In the genomic region with DNA sequence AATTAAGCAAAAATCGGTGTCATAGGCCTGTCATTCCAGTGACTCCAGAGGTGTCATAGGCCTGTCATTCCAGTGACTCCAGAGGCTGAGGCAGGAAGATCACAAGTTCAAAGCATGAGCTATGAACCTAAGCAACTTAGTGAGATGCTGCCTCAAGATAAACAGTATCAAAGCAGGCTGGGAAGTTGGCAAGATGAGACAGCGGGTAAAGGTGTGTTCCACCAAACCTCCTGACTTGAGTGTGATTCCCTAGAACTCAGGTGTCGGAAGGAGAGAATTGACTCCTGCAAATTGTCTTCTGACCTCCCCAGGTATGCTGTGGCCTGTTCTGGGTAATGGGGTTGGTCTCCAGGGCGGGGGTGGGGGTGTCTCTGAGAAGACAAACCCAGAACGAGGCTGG, we compare ENCODE assay signal across 8 mouse cellular contexts. TPM values are rescaled to one million over a fixed set of nuclear protein-coding genes. Genes with fewer than 3 reads are reported as not detected.
A peak's percentile ranks its signal among the peaks of the same experiment; 100 is the strongest.
DNase-seq lines count a peak whose midpoint lies in the region; ATAC-seq and TF ChIP-seq lines count a peak whose summit lies in the region.

A gene (plus strand): TSS at position 130 of the 400 bp plus-strand sequence.

- no peak within 1 kb of the TSS for H3K4me2 ChIP-seq in forebrain, embryonic 16.5 days (ENCODE audit: low read length)
- H3K4me2 ChIP-seq in hindbrain, embryonic 14.5 days (replicated peaks), result no peak within 1 kb of the TSS
- H3K4me2 ChIP-seq in liver, embryonic 15.5 days, result no peak within 1 kb of the TSS

- DNase-seq in cerebellum, adult 2 months, result no peak
- no peak for DNase-seq in cerebellum, adult 18-20 months
- DNase-seq in MEL (ENCODE audit: low read depth, low spot score), result no peak
- no peak for DNase-seq in hindbrain, embryonic 14.5 days (ENCODE audit: low spot score)
- DNase-seq in right cerebral cortex, postnatal 10 days (ENCODE audit: low spot score in 2 of 2), result no peak
- no peak for DNase-seq in ovary, postnatal 10 days (ENCODE audit: low spot score)

- no peaks in the 10 kb centered on the region for H3K79me2 ChIP-seq in MEL (ENCODE audit: control insufficient read depth, insufficient read depth, low read length, poor library complexity)

- no peak for TF ChIP-seq CTCF in cerebellum, adult 2 months (IDR thresholded peaks at IDR 0.05; ENCODE audit: borderline replicate concordance, insufficient read depth, low read depth, low read length)
- TF ChIP-seq CTCF in MEL (IDR thresholded peaks at IDR 0.05 in 2 of 3, conservative IDR thresholded peaks at IDR 0.05 in 1 of 3; ENCODE audit: control insufficient read depth in 1 of 3, insufficient read depth in 1 of 3, low read depth in 2 of 3, low read length in 3 of 3, poor library complexity in 1 of 3, severe bottlenecking in 1 of 3), result no peak

- H3K36me3 ChIP-seq in MEL (ENCODE audit: control insufficient read depth in 1 of 2, insufficient read depth in 2 of 2, low read length in 2 of 2), result no peaks in the 10 kb centered on the region
- peaks cover 8% of the 10 kb centered on the region for H3K36me3 ChIP-seq in forebrain, embryonic 16.5 days (ENCODE audit: control insufficient read depth, insufficient read depth)
- peaks cover 22% of the 10 kb centered on the region for H3K36me3 ChIP-seq in hindbrain, embryonic 14.5 days (replicated peaks; ENCODE audit: control insufficient read depth, insufficient read depth)
- peaks cover 27% of the 10 kb centered on the region for H3K36me3 ChIP-seq in liver, embryonic 15.5 days (replicated peaks)

- no peak for TF ChIP-seq EP300 in MEL (IDR thresholded peaks at IDR 0.05; ENCODE audit: low read depth in 1 of 2, low read length in 2 of 2)

- no peaks in the 10 kb centered on the region for H3K27me3 ChIP-seq in cerebellum, adult 2 months (ENCODE audit: control insufficient read depth, insufficient read depth, low read length)
- H3K27me3 ChIP-seq in MEL (ENCODE audit: control insufficient read depth in 1 of 2, insufficient read depth in 2 of 2, low read length in 2 of 2), result no peaks in the 10 kb centered on the region
- no peaks in the 10 kb centered on the region for H3K27me3 ChIP-seq in forebrain, embryonic 16.5 days (replicated peaks; ENCODE audit: control insufficient read depth, insufficient read depth, low read length)
- H3K27me3 ChIP-seq in hindbrain, embryonic 14.5 days (ENCODE audit: control insufficient read depth, insufficient read depth, low read length), result no peaks in the 10 kb centered on the region
- H3K27me3 ChIP-seq in liver, embryonic 15.5 days, result no peaks in the 10 kb centered on the region

- no peak within 1 kb of the TSS for H3K9ac ChIP-seq in MEL (ENCODE audit: control insufficient read depth, low read depth, low read length, poor library complexity, severe bottlenecking)
- no peak within 1 kb of the TSS for H3K9ac ChIP-seq in forebrain, embryonic 16.5 days (replicated peaks; ENCODE audit: low read depth, low read length)
- no peak within 1 kb of the TSS for H3K9ac ChIP-seq in hindbrain, embryonic 14.5 days
- no peak within 1 kb of the TSS for H3K9ac ChIP-seq in liver, embryonic 15.5 days

- ATAC-seq in forebrain, embryonic 16.5 days, result no peak
- no peak for ATAC-seq in hindbrain, embryonic 14.5 days (ENCODE audit: low FRiP score)
- no peak for ATAC-seq in liver, embryonic 15.5 days (ENCODE audit: insufficient read depth)

- H3K4me3 ChIP-seq in cerebellum, adult 2 months (replicated peaks; ENCODE audit: insufficient read depth, low read depth, low read length), result no peak within 1 kb of the TSS
- H3K4me3 ChIP-seq in MEL (ENCODE audit: control insufficient read depth in 1 of 2, insufficient read depth in 1 of 2, low read depth in 2 of 2, low read length in 2 of 2), result no peak within 1 kb of the TSS
- no peak within 1 kb of the TSS for H3K4me3 ChIP-seq in forebrain, embryonic 16.5 days (replicated peaks; ENCODE audit: low read length)
- H3K4me3 ChIP-seq in hindbrain, embryonic 14.5 days (replicated peaks; ENCODE audit: low read length), result no peak within 1 kb of the TSS
- no peak within 1 kb of the TSS for H3K4me3 ChIP-seq in liver, embryonic 15.5 days (replicated peaks)

- no peak for TF ChIP-seq POLR2A in cerebellum, adult 2 months (IDR thresholded peaks at IDR 0.05; ENCODE audit: borderline replicate concordance, insufficient read depth, low read length)
- TF ChIP-seq POLR2A in MEL (IDR thresholded peaks at IDR 0.05; ENCODE audit: control insufficient read depth in 1 of 2, insufficient read depth in 1 of 2, low read depth in 1 of 2, low read length in 2 of 2, poor library complexity in 1 of 2), result no peak

- TF ChIP-seq RAD21 in MEL (IDR thresholded peaks at IDR 0.05; ENCODE audit: low read depth, low read length), result no peak

- 0 out of 2 replicates have a peak, but pooled peaks cover 4% of the 10 kb centered on the region for H3K4me1 ChIP-seq in cerebellum, adult 2 months (ENCODE audit: control insufficient read depth, insufficient read depth, low read length)
- H3K4me1 ChIP-seq in MEL (ENCODE audit: control insufficient read depth in 1 of 2, insufficient read depth in 2 of 2, low read length in 2 of 2), result no peaks in the 10 kb centered on the region
- H3K4me1 ChIP-seq in forebrain, embryonic 16.5 days (replicated peaks; ENCODE audit: control insufficient read depth, insufficient read depth, low read length), result no peaks in the 10 kb centered on the region
- H3K4me1 ChIP-seq in hindbrain, embryonic 14.5 days (replicated peaks; ENCODE audit: control insufficient read depth, insufficient read depth, low read length), result no peaks in the 10 kb centered on the region; the same call in 1 of the 2 replicates
- H3K4me1 ChIP-seq in liver, embryonic 15.5 days (replicated peaks), result peaks cover 40% of the 10 kb centered on the region

- WGBS in cerebellum, adult 2 months, result 77% methylated on average over 5 of the region's 5 CpGs
- 84% methylated on average over 5 of the region's 5 CpGs for WGBS in forebrain, embryonic 16.5 days
- 83% methylated on average over 5 of the region's 5 CpGs for WGBS in hindbrain, embryonic 14.5 days
- WGBS in liver, embryonic 15.5 days (ENCODE audit: insufficient replicate concordance), result 73% methylated on average over 5 of the region's 5 CpGs

- no peaks in the 10 kb centered on the region for H3K9me3 ChIP-seq in MEL (replicated peaks; ENCODE audit: insufficient read depth, low read length)
- no peaks in the 10 kb centered on the region for H3K9me3 ChIP-seq in forebrain, embryonic 16.5 days (ENCODE audit: control insufficient read depth, low read length)
- H3K9me3 ChIP-seq in hindbrain, embryonic 14.5 days (ENCODE audit: control insufficient read depth, low read length), result no peaks in the 10 kb centered on the region
- no peaks in the 10 kb centered on the region for H3K9me3 ChIP-seq in liver, embryonic 15.5 days (replicated peaks)

- H3K27ac ChIP-seq in cerebellum, adult 2 months (ENCODE audit: insufficient read depth, low read length), result no peak within 1 kb of the TSS
- no peak within 1 kb of the TSS for H3K27ac ChIP-seq in MEL (ENCODE audit: control insufficient read depth, low read depth, low read length)
- H3K27ac ChIP-seq in forebrain, embryonic 16.5 days (ENCODE audit: low read length), result no peak within 1 kb of the TSS
- no peak within 1 kb of the TSS for H3K27ac ChIP-seq in hindbrain, embryonic 14.5 days
- peak within 1 kb of the TSS; percentile 22; the same call in 1 of the 2 replicates for H3K27ac ChIP-seq in liver, embryonic 15.5 days (replicated peaks)

TF ChIP-seq in MEL, 35 proteins besides CTCF, POLR2A, EP300 and RAD21:
- no peak for TF ChIP-seq MXI1 (IDR thresholded peaks at IDR 0.05; ENCODE audit: low read depth, low read length)
- TF ChIP-seq GATA1 (IDR thresholded peaks at IDR 0.05; ENCODE audit: low read depth, low read length), result 0 out of 2 replicates have a peak, but pooled peaks have one; percentile 12
- TF ChIP-seq POLR2AphosphoS2 (IDR thresholded peaks at IDR 0.05; ENCODE audit: low read length), result peak; percentile 42; the same call in 1 of the 2 replicates
TF ChIP-seq in MEL: peak in this region for 2.

RNA-seq across cellular contexts. Expression of the gene that starts here (rescaled TPM):
- 28.4 and 29.9 TPM in 2 replicates for polyA plus RNA-seq in cerebellum, adult 2 months (2012; rRNA removed)
- 28.4 and 32.0 TPM in 2 replicates for total RNA-seq in MEL (2012; rRNA removed)
- polyA plus RNA-seq in MEL (2012; ENCODE audit: insufficient read depth in 1 of 2, insufficient read length in 2 of 2, low read depth in 1 of 2, low replicate concordance in 2 of 2, missing spikeins in 1 of 2), result 10 to 100 TPM in 1 of 2 experiments, not detected in 1; 54.6 TPM
- 83.1 and 86.0 TPM in 2 replicates for polyA plus RNA-seq in forebrain, embryonic 16.5 days (2015; fragmentation: Nextera tagmentation; extraction: Ambion mirVana)
- 59.1 and 66.8 TPM in 2 replicates for polyA plus RNA-seq in hindbrain, embryonic 14.5 days (2014; fragmentation: Nextera tagmentation; extraction: Ambion mirVana)
- 70.1 and 77.2 TPM in 2 replicates for polyA plus RNA-seq in liver, embryonic 15.5 days (2015; fragmentation: Nextera tagmentation; extraction: Ambion mirVana)
